Mouse (Mus musculus): Measurements from ENCODE around the gene Pde6h.

- TF ChIP-seq CTCF (IDR thresholded peaks at IDR 0.05), result no peak
- TF ChIP-seq EP300 (IDR thresholded peaks at IDR 0.05), result no peak
These were observed 80.7 kb downstream of the Pde6h start for GRCm38 (mm10) chr6:137004359-137004758.
